Mouse (Mus musculus) spleen, adult 2 months (tissue): Measurements from ENCODE around the gene Hoxd4.

Source experiments
- CTCF ChIP-seq: fragments of 200-500 bp; IDR thresholded peaks from 2 replicates; pipeline ENCODE4 v1.5.1; 2011; ENCODE audit warnings: mild to moderate bottlenecking, inconsistent platforms; ENCODE audit not compliant: insufficient read depth, insufficient read length, insufficient replicate concordance; ENCODE audit errors: extremely low read depth
- POLR2A ChIP-seq: fragments of 200-500 bp; IDR thresholded peaks from 2 replicates; pipeline ENCODE4 v1.6.1; 2011; ENCODE audit warnings: low read depth, low read length, inconsistent platforms

GRCm38 (mm10) chr2:74693432-74693827 lies 18.3 kb upstream of the Hoxd4 start:
- TF ChIP-seq CTCF (no peak), POLR2A (no peak)
